Mouse (Mus musculus) megakaryocyte-erythroid progenitor cell, adult 5-6 weeks (primary cell): Measurements from ENCODE around the gene Kcnj10. TPM values are rescaled to one million over a fixed set of nuclear protein-coding genes. Genes with fewer than 3 reads are reported as not detected.
A peak's percentile ranks its signal among the peaks of the same experiment; 100 is the strongest.

Experiments
- ATAC-seq: replicated peaks from 2 replicates; pipeline ENCODE4 v1.8.0; 2016; ENCODE audit warnings: mild to moderate bottlenecking, inconsistent platforms; ENCODE audit not compliant: severe bottlenecking, poor library complexity, low FRiP score, low TSS enrichment
- total RNA-seq, 2 experiments: library from RNA; stranded (forward) in 1 of 2; stranded (reverse) in 1 of 2; fragments of 200-1000, 215-1000 nt in 1 of 2; fragments of >200 nt in 1 of 2; fragmentation: Nextera tagmentation in 1 of 2; gene quantifications; 2 replicates each; pipeline ENCODE4 v1.2.3; 2014 to 2017

Gene Kcnj10
- total RNA-seq, 2 experiments from 2014 or later = 0.75 TPM; not detected in 1

- no peak for ATAC-seq
These were observed 17.3 kb downstream of the Kcnj10 start for GRCm38 (mm10) chr1:172358341-172358740.

GRCm38 (mm10) chr1:172364684-172365083, 23.7 kb downstream of the Kcnj10 start:
- peak; percentile 94 for ATAC-seq

DNA sequence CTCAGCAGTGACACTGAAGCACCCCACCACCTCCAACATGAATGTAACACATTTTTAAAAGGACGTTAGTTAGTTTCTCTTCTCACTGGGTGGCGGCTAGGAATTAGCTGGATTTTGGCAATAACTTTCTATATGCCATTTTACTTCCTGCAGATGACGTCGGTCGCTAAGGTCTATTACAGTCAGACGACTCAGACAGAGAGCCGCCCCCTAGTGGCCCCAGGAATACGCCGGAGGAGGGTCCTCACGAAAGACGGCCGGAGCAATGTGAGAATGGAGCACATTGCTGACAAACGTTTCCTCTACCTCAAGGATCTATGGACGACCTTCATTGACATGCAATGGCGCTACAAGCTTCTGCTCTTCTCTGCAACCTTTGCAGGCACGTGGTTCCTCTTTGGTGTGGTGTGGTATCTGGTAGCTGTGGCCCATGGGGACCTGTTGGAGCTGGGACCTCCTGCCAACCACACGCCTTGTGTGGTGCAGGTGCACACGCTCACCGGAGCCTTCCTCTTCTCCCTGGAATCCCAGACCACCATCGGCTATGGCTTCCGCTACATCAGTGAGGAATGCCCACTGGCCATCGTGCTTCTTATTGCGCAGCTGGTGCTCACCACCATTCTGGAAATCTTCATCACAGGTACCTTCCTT, 27.9 kb downstream of the Kcnj10 start:
- peak; percentile 59 for ATAC-seq

- ATAC-seq = peak; percentile 97
These were observed 35.2 kb downstream of the Kcnj10 start, which contains the start of gene Pigm for GRCm38 (mm10) chr1:172376198-172376667. Pigm (plus strand) TSS chr1:172376546.

GRCm38 (mm10) chr1:172376758-172377458, 35.9 kb downstream of the Kcnj10 start:
- peak; percentile 32 for ATAC-seq

DNA sequence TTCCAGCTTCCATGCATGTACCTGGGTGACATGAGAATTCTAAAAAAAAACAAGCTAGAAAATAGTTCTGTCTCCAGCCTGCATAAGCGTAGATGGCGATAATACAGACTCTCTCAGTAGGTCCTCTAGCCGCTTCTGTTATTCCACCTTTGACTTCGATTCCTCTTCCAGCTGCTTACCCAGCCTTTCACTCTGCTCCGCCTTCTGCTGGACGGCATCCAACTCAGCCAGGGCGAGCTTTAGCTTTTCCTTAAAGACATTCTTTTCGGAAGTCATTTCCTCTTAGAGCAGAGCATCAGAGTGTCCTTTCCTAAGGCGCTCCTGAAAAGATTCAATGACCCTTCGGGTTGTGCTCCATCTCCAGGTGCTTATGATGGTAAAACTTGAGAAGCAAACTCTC, 39.1 kb downstream of the Kcnj10 start:
- no peak for ATAC-seq

DNA sequence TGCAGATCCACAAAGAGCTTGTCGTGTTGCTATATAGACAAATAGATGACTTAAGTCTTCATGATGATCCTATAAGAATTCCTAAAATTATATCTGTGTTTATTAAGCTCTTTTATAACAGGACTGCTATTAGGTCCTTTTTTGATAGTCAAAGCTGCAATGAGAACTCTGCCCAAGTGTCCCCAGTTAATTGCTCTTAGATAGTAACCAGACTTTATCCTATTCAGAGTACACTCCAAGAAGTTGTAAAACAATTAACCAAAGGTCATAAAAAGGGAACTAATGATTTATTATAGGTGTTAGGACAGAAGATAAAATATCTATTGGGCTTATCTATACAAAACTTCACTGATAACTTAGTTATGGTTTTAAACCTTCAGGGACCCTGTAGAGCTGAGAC, 41.1 kb downstream of the Kcnj10 start:
- no peak for ATAC-seq

- ATAC-seq = no peak
These were observed 46.2 kb downstream of the Kcnj10 start for GRCm38 (mm10) chr1:172387246-172387645.

GRCm38 (mm10) chr1:172390769-172391168, 49.8 kb downstream of the Kcnj10 start:
- ATAC-seq = 0 out of 2 replicates have a peak, but pooled peaks have one; percentile 19

DNA sequence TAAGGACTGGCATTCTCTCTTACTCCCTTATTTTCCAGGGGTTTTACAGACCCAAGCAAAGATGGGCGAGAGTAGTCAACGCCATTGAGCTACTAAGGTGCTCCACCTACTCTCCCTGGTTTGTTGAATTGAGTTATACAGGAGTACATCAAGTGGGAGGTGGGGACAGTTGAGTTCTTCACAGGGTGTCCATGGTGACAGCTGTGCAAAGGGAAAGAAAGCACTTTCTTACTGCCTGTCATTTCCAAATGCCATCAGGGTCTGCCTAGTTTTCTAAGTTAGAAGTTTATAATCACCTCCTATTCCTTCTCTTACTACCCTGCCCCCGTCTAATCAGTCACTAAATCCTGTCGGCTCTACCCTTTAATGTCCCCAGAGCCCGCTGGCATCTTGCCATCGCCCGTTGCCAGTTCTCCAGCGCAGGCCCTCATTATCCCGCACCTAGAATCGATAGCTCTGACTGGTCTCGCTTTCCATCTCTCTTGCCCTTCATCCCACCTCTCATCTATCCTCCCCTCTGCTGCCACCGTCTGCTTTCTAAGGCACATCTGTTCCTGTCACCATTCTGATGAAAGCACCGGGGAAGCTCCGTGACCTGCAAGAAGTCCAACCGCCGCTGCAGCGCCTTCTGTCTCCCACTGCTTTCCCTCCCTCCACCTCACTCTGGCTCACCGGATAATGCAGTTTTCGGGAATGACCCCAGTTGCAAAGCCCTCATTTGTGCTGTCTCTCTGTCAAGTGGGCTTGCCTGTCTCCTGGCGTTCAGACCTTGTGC, 51.0 kb downstream of the Kcnj10 start:
- ATAC-seq = peak; percentile 60; the same call in 1 of the 2 replicates

- ATAC-seq = no peak
These were observed 51.7 kb downstream of the Kcnj10 start for GRCm38 (mm10) chr1:172392643-172393170.

DNA sequence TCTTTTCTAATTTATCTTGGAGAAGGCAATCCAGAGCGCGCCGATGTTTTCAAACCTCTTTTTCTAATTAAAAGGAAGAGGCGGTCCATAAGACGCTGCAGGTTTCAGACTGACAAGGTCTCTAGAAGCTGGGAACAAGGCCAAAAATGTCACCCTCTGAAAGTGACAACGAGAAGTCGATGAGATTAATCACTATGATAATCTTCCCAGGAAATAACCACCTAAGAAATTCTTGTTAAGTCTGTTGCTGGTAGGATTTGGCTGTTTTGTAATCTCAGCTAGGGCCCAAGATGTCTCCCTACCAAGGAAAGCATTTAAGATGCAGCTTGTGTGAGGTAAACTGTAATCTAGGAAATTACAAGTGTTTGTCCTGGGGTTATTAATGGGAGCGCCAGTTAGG, 52.7 kb downstream of the Kcnj10 start:
- no peak for ATAC-seq

DNA sequence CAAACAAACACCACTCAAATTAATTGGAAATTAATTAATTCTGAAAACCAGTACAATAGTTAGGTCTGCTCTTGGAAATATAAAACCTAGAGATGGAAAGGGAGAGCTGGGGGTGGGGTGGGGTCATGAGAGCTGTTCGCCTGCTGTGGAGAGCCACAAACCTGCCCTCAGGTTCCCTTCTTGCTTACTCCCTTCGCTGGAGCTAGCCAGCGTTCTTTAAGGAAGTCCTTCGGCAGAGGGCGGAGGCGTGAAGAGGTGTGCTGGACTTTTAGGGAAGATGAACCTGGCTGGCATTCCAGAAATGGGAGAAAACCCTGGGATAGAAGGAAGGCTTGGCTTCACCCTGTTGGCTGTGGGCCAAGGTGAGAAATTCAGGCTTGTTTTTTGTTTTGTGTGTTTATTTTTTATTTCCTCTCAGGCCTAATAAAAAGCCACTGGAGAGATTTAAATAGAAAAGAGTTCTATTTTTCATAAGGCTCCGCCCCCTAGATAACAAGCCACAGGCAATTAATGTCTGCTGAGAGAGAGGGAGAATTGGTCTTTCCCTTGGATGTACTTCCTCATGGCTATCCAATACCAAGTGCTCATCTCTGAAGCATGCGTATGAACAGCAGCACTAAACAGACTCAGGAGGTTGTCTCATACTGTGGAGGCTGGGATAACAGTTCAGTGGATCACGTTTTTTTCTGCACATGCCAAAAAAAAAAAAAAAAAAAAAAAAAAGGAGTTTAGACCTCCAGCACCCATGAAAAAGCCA, 56.2 kb downstream of the Kcnj10 start:
- ATAC-seq = no peak

DNA sequence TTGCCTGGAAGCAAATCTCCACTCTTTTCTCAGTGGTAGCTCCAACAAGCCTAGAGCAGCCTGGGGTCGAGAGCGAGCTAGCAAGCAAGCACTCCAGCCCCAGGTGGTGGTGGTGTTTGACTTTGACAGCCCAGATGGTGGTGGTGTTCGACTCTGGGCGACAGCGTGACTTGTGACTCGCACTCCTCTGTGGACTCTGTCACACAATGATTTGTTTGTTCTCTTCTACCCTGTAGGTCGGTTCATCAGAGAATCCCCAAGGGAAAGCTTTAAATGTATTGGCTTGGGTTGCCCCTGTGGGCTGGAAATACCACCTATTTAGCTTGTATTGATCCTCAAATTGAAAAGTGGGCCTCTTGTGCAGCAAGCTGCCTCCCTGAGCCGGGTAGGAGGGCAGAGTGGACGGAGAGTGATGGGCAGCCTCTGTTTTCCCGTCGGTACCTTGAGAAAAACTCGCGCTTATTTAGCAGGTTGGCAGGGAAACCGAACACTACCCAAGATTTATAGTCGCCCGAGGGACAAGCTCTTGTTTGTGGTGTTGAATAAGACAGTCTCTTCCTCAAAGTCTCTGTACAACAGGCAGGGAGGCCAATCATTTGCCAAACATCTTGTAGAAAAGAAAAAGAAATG, 65.2 kb downstream of the Kcnj10 start:
- ATAC-seq = no peak

DNA sequence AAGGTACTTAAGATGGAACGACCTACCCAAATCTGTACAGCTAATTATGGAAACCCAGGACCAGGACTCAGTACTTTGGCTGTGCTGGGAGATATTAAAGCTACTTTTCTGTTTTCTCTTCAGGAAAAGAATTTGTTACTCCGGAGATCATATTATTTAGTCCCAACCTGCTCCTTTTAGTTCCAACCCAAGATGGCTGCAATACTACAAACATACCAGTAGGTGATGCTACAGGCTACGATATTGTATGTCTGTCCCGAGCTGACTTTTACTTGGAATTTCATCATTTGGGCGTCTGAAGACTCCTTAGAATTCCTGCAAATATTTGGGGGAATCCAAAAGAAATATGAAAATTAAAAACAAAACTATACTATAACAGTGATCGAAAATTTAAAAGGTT, 68.0 kb downstream of the Kcnj10 start:
- peak; percentile 63; the same call in 1 of the 2 replicates for ATAC-seq

DNA sequence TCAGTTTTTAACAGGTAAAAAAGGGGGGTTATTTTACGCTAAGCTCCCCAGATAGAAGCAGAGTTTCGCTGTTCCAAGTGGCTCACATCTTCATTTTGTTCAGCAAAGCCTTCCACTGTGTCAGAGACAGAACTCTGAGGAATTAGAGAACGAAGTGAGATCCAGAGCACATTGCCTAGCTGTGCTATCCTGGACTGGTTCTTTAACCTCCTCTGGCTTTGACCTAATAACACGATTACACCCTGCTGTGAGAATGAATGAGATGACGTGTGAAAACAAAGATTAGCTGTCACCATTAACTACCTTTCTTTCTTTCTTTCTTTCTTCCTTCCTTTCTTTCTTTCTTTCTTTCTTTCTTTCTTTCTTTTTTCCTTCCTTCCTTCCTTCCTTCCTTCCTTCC, 68.4 kb downstream of the Kcnj10 start:
- no peak for ATAC-seq

DNA sequence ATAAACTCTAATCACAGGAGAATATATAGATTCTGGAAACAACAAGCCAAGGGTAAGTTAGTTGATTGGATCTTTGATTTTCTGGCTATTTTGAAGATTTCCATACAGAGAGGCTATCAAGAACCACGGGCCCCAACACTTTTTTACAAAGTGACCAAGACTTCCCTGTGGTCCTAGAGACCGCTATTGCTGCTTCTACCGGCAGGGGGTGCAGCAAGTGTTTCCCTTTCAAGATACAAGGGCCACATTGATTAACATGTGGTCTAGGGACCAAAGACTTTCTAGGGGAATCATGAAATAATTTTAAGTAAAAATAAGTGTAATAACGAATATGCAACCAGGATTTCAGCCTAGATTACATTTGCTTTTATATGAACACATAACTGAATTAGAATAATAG, 69.8 kb downstream of the Kcnj10 start:
- peak; percentile 69; the same call in 1 of the 2 replicates for ATAC-seq

DNA sequence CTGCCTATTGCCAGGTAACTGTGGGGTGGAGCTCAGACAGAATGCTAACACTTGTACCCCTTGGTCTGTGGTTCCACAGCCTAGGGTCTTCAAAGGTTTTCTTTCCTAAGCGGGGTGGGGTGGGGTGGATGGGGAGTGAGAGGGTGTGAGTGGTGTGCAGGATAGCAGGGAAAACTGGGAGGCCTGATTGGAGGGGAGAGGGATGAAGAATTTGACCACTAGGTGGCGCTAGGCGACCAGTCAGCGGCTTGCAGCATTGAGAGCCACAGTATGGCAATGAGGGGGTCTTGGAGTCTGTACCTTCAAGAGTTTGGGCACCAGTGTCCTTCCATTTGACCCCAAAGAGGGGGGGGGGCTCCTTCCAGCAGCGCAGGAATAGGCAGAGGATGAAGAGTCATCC, 71.2 kb downstream of the Kcnj10 start:
- peak; percentile 67 for ATAC-seq
